Mouse (Mus musculus) MEL (cell line): Measurements from ENCODE around the gene Prss2. TPM values are rescaled to one million over a fixed set of nuclear protein-coding genes. Genes with fewer than 3 reads are reported as not detected.

ENCODE experiments used
- DNase-seq: peaks from one replicate; pipeline ENCODE4 v3.0.0; 2011; ENCODE audit warnings: low read depth, low spot score
- H3K27ac ChIP-seq: 2 replicates; pipeline ENCODE4 v1.5.1; 2012; ENCODE audit warnings: low read depth, mild to moderate bottlenecking, control low read depth, low read length, moderate library complexity; ENCODE audit not compliant: control insufficient read depth
- H3K27me3 ChIP-seq, 2 experiments: fragments of 150-350 bp in 1 of 2; sonication (generic) in 1 of 2; 2 replicates each; pipeline ENCODE4 v1.6.1; 2012; ENCODE audit warnings: low read length in 2 of 2, mild to moderate bottlenecking in 2 of 2, improper control_type of control experiment in 1 of 2, moderate library complexity in 1 of 2; ENCODE audit not compliant: insufficient read depth in 2 of 2, control insufficient read depth in 1 of 2
- H3K36me3 ChIP-seq, 2 experiments: 2 replicates each; pipeline ENCODE4 v1.6.1; 2012 to 2014; ENCODE audit warnings: low read length in 2 of 2, improper control_type of control experiment in 1 of 2, inconsistent platforms in 1 of 2, mild to moderate bottlenecking in 1 of 2; ENCODE audit not compliant: insufficient read depth in 2 of 2, control insufficient read depth in 1 of 2
- H3K4me1 ChIP-seq, 2 experiments: fragments of 150-350 bp in 1 of 2; sonication (generic) in 1 of 2; 2 replicates each; pipeline ENCODE4 v1.6.1; 2012; ENCODE audit warnings: low read length in 2 of 2, improper control_type of control experiment in 1 of 2, mild to moderate bottlenecking in 1 of 2; ENCODE audit not compliant: insufficient read depth in 2 of 2, control insufficient read depth in 1 of 2
- H3K4me3 ChIP-seq, 2 experiments: fragments of 150-350 bp in 1 of 2; sonication (generic) in 1 of 2; 2 replicates each; pipeline ENCODE4 v1.5.1; 2012; ENCODE audit warnings: low read depth in 2 of 2, low read length in 2 of 2, mild to moderate bottlenecking in 2 of 2, moderate library complexity in 2 of 2, control low read depth in 1 of 2, improper control_type of control experiment in 1 of 2; ENCODE audit not compliant: control insufficient read depth in 1 of 2, insufficient read depth in 1 of 2
- H3K79me2 ChIP-seq: 2 replicates; pipeline ENCODE4 v1.6.1; 2012; ENCODE audit warnings: mild to moderate bottlenecking, low read length, moderate library complexity; ENCODE audit not compliant: control insufficient read depth, poor library complexity, insufficient read depth
- H3K9ac ChIP-seq: 2 replicates; pipeline ENCODE4 v1.6.1; 2012; ENCODE audit warnings: low read depth, mild to moderate bottlenecking, control low read depth, low read length, moderate library complexity; ENCODE audit not compliant: control insufficient read depth, poor library complexity, severe bottlenecking
- H3K9me3 ChIP-seq: fragments of 150-350 bp; sonication (generic); replicated peaks from 2 replicates; pipeline ENCODE4 v1.6.1; 2012; ENCODE audit warnings: mild to moderate bottlenecking, low read length, improper control_type of control experiment, moderate library complexity; ENCODE audit not compliant: insufficient read depth
- CHD2 ChIP-seq: IDR thresholded peaks from 2 replicates; pipeline ENCODE4 v1.6.1; 2011; ENCODE audit warnings: low read length, improper control_type of control experiment
- CTCF ChIP-seq, 3 experiments: IDR thresholded peaks in 2 of 3; conservative IDR thresholded peaks in 1 of 3; 2 replicates each; pipeline ENCODE4 v1.5.1; 2011 to 2012; ENCODE audit warnings: low read length in 3 of 3, low read depth in 2 of 3, mild to moderate bottlenecking in 2 of 3, improper control_type of control experiment in 1 of 3, inconsistent platforms in 1 of 3, mixed read lengths in 1 of 3, moderate library complexity in 1 of 3; ENCODE audit not compliant: control insufficient read depth in 1 of 3, insufficient read depth in 1 of 3, poor library complexity in 1 of 3, severe bottlenecking in 1 of 3
- EP300 ChIP-seq, 2 experiments: IDR thresholded peaks; 2 replicates each; pipeline ENCODE4 v1.6.1; 2011; ENCODE audit warnings: improper control_type of control experiment in 2 of 2, low read length in 2 of 2, low read depth in 1 of 2, mild to moderate bottlenecking in 1 of 2
- GABPA ChIP-seq: IDR thresholded peaks from 2 replicates; pipeline ENCODE4 v1.6.1; 2012; ENCODE audit warnings: low read depth, mild to moderate bottlenecking, inconsistent platforms, low read length, improper control_type of control experiment, moderate library complexity
- GATA1 ChIP-seq: IDR thresholded peaks from 2 replicates; pipeline ENCODE4 v1.6.1; 2011; ENCODE audit warnings: low read depth, low read length, improper control_type of control experiment
- MAZ ChIP-seq: IDR thresholded peaks from 2 replicates; pipeline ENCODE4 v1.6.1; 2012; ENCODE audit warnings: low read depth, mild to moderate bottlenecking, inconsistent platforms, low read length, improper control_type of control experiment
- NELFE ChIP-seq: IDR thresholded peaks from 2 replicates; pipeline ENCODE4 v1.6.1; 2011; ENCODE audit warnings: low read depth, low read length, improper control_type of control experiment
- POLR2AphosphoS2 ChIP-seq: IDR thresholded peaks from 2 replicates; pipeline ENCODE4 v1.6.1; 2011; ENCODE audit warnings: low read length, improper control_type of control experiment
- POLR2AphosphoS5 ChIP-seq: IDR thresholded peaks from 2 replicates; pipeline ENCODE4 v1.6.1; 2012; ENCODE audit warnings: low read depth, borderline replicate concordance, mild to moderate bottlenecking, inconsistent platforms, low read length, moderate library complexity, mixed read lengths
- RCOR1 ChIP-seq: IDR thresholded peaks from 2 replicates; pipeline ENCODE4 v1.6.1; 2012; ENCODE audit warnings: low read depth, mild to moderate bottlenecking, inconsistent platforms, low read length, improper control_type of control experiment
- TBP ChIP-seq: IDR thresholded peaks from 2 replicates; pipeline ENCODE4 v1.8.0; 2011; ENCODE audit warnings: low read depth, low read length, improper control_type of control experiment
- TCF12 ChIP-seq: IDR thresholded peaks from 2 replicates; pipeline ENCODE4 v1.6.1; 2014; ENCODE audit warnings: low read depth, mild to moderate bottlenecking, inconsistent platforms, low read length, improper control_type of control experiment, moderate library complexity
- UBTF ChIP-seq: IDR thresholded peaks from 2 replicates; pipeline ENCODE4 v1.6.1; 2012; ENCODE audit warnings: low read depth, mild to moderate bottlenecking, inconsistent platforms, low read length, improper control_type of control experiment, moderate library complexity, borderline replicate concordance; ENCODE audit not compliant: insufficient read depth
- ZC3H11A ChIP-seq: IDR thresholded peaks from 2 replicates; pipeline ENCODE4 v1.6.1; 2012; ENCODE audit warnings: low read depth, mild to moderate bottlenecking, inconsistent platforms, low read length, improper control_type of control experiment
- ZMIZ1 ChIP-seq: IDR thresholded peaks from 2 replicates; pipeline ENCODE4 v1.6.1; 2012; ENCODE audit warnings: low read depth, mild to moderate bottlenecking, inconsistent platforms, low read length, improper control_type of control experiment, moderate library complexity
- ZNF384 ChIP-seq: IDR thresholded peaks from 2 replicates; pipeline ENCODE4 v1.6.1; 2012; ENCODE audit warnings: low read depth, mild to moderate bottlenecking, inconsistent platforms, low read length, improper control_type of control experiment
- polyA plus RNA-seq, 2 experiments: library from polyadenylated mRNA; stranded (reverse) in 1 of 2; unstranded in 1 of 2; fragments of >175 nt in 1 of 2; fragments of >200 nt in 1 of 2; gene quantifications; 2 replicates each; pipeline versions ENCODE4 v1.2.1 to v1.2.4; 2012; ENCODE audit warnings: low replicate concordance in 2 of 2, low read depth in 1 of 2; ENCODE audit not compliant: insufficient read length in 2 of 2, insufficient read depth in 1 of 2, missing spikeins in 1 of 2
- total RNA-seq: library from RNA; depleted of rRNA; stranded (reverse); fragments of 300-350 nt; gene quantifications from 2 replicates; pipeline ENCODE4 v1.2.3, GENCODE M21; 2012

Prss2 gene
- total and polyA plus RNA-seq, 3 experiments: not detected

GRCm38 (mm10) chr6:41532181-41532580, 10.6 kb downstream of the Prss2 start:
- Histone ChIP-seq H3K9me3 (no peaks in the 10 kb centered on the region), H3K27ac (no peak overlapping the region), H3K79me2 (no peaks in the 10 kb centered on the region), H3K9ac (no peak overlapping the region), H3K27me3 (no peaks in the 10 kb centered on the region), H3K4me3 (no peak overlapping the region), H3K36me3 (no peaks in the 10 kb centered on the region), H3K4me1 (no peaks in the 10 kb centered on the region)
- TF ChIP-seq ZMIZ1 (no peak), TCF12 (no peak), NELFE (no peak), ZC3H11A (no peak), MAZ (no peak), CHD2 (no peak), CTCF (IDR thresholded peaks at IDR 0.05 in 2 of 3, conservative IDR thresholded peaks at IDR 0.05 in 1 of 3; ENCODE audit: control insufficient read depth in 1 of 3, insufficient read depth in 1 of 3, low read depth in 2 of 3, low read length in 3 of 3, poor library complexity in 1 of 3, severe bottlenecking in 1 of 3) (no peak), ZNF384 (no peak), GABPA (no peak), GATA1 (no peak), RCOR1 (no peak), TBP (no peak), POLR2AphosphoS2 (no peak), EP300 (IDR thresholded peaks at IDR 0.05; ENCODE audit: low read depth in 1 of 2, low read length in 2 of 2) (no peak), POLR2AphosphoS5 (no peak), UBTF (no peak)
- no peak for DNase-seq

- no peaks in the 10 kb centered on the region for H3K4me1 ChIP-seq
- DNase-seq: no peak
These were observed 11.2 kb downstream of the Prss2 start for GRCm38 (mm10) chr6:41532687-41533284.

More at GRCm38 (mm10) chr6:41532687-41533284, 11.2 kb downstream of the Prss2 start:
- H3K79me2 ChIP-seq: no peaks in the 10 kb centered on the region
- no peaks in the 10 kb centered on the region for H3K9me3 ChIP-seq
- H3K36me3 ChIP-seq: no peaks in the 10 kb centered on the region
- H3K9ac ChIP-seq: no peak overlapping the region
- no peak for TF ChIP-seq POLR2AphosphoS5
- TF ChIP-seq CHD2: no peak
- no peak for TF ChIP-seq TBP
- no peak overlapping the region for H3K27ac ChIP-seq
- H3K4me3 ChIP-seq: no peak overlapping the region
- no peaks in the 10 kb centered on the region for H3K27me3 ChIP-seq
